Mouse (Mus musculus): ENCODE measurements around the gene Ascl3. TPM values are rescaled to one million over a fixed set of nuclear protein-coding genes. Genes with fewer than 3 reads are reported as not detected.

Gene Ascl3
- total RNA-seq (2022), result not detected

DNA sequence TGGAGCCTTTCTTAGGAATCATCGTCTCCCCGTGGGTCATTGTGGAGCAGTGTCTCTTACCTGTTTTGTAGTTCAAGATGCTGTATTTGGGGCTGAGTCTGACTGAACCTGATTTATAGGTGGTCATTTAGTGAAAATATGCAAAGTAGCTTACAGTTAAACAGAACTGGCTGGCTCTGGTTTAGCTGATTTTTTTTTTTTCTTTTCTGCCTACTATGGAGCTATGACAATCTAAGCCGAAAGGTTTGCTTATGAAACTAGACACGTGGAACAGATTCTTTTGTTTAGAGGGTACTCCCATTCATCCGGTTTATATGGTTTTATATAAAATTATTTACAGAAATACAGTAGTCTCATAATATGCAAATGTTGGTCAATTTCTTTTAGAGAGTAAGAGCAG lies at the start of gene Ascl3:
TSS of gene Ascl3 (minus strand) at position 101 of the 400 bp plus-strand sequence.
- no peak for DNase-seq (ENCODE audit: low spot score)

DNA sequence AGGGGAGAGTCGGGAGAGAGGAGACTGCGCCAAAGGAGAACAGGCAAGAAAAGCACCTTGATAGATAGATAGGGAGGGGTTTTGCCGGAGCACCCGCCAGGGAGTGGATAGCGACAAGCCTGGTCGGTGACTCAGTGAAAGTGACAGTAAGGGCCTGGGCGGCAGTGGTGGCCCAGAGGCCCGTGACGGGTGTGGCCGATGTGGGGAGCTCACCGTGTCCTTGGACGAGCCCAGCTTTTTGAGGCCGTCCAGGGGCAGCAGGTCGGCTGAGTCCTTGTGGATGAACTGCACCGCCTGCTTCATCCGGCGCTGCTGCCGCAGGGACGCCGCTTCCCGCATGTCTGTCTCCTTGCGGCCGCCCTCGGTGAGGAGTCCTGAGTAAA lies 49.6 kb upstream of the Ascl3 start:
- no peak for DNase-seq (ENCODE audit: low spot score)

DNA sequence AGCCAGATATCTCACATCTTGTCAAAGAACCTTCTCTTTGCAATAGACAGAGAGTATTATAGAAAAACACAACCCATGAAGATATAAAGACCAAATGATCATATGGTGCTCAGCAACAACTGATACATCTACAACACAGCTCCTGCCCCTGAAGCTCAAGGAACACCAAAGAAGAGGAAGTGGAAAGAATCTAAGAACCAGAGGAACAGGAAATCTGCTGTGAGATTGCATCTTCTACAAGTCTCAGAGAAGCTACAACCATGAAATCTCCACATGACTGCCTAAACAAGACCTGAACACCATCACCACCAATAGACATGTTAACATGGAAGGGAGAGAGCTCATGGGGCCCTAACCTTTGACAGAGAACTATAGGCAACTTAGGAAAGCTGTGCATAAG lies 40.7 kb upstream of the Ascl3 start:
- DNase-seq (ENCODE audit: low spot score), result no peak

DNA sequence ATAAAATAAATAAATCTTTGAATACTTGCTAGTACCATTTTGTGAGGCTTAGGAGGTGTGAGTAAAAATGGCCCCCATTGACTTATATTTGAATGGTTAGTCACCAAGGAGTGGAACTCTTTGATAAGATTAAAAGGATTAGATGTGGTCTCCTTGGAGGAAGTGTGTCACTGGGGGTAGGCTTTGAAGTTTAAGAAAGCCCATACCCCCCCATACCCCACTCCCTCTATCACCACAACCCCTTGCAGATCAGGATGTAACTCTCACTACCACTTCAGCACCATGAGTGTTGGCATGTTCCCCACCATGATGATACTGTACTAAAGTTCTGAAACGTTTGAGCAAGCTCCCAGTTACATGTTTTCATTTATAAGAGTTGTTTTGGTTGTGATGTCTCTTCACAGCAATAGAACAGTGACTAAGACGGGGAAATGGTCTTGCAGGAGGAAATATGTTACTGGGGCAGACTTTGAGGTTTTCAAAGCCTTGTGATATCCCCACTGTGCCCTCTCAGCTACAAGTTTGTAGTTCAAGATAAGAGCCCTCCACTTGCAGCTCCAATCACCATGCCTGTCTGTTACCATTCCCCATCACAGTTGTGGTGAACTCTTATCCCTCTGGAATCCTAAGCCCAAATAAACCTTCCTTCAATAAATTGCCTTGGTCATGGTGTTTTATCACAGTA lies 37.3 kb upstream of the Ascl3 start:
- no peak for DNase-seq (ENCODE audit: low spot score)

DNA sequence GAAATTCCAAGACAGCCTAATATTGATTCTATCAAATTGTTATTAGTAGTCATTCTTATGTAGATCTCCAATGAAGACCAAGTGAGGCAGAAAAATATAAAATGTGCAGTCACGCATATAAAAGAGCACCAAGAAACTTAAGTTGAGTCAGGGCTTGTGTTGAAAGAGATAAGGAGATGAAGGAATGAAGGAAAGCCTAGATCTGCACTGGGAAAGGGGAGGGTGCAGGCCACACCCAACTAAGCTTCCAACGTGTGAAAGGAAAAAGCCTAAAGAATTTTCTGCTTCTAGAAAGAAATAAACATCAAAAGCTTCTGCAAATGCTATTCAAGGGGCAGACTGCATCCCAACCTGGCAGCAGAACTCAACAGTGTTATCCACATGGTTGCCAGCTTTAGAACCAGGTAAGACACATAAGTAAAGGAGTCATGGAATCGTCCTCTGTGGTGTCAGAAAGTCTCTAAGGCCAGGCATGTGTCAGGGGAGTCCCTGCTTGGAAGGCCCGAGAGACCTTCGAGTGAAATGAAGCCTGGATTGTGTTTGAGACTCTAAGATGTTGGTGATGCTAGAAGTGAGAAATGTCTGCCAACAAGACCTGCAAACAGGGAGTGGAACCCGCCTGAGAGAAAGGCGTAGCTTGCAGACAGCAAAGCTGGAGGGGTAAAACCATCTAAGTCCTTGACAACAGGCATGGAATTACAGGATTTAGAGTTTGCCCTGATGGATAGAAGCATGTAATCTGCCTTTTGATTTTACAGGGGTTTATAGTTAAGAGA lies 36.2 kb upstream of the Ascl3 start:
- no peak for DNase-seq (ENCODE audit: low spot score)

DNA sequence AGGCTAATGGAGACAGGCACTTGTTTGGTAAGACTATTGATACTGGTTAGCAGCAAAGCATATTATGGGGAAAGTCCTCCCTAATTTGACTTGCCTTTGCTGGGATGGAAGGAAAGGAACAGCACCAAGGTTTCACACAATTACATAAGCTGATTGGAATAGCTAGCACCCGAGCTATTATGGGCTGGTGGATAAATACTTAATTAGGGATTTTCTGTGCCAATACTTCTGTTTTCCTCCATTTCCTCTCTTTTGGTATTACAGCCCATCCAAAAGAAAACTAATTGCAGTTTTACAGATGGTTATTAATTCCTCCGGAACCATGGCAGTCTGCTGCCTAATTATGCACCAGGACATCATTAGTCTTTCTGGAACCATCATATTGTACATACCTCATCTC lies 32.5 kb upstream of the Ascl3 start:
- DNase-seq (ENCODE audit: low spot score), result no peak

DNA sequence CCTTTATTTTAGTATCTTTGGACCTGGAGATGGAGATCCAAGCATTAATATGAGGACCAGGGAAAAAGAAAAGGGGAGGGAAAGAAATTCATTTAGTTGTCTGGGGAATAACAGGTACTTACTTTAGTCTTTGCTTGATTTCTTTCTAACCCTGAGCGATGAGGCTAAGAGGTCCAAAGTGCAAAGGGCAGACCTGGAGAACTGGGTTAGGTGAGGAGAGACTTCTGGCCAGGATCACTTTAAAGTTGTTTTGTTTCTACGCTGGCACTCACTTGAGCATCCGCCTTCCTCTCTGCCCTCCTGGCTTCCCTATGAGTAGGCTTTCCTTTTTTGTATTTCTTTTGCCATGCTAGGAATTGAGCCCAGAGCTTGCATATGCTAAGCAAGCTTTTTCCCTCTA lies 24.8 kb upstream of the Ascl3 start:
- no peak for DNase-seq (ENCODE audit: low spot score)

DNA sequence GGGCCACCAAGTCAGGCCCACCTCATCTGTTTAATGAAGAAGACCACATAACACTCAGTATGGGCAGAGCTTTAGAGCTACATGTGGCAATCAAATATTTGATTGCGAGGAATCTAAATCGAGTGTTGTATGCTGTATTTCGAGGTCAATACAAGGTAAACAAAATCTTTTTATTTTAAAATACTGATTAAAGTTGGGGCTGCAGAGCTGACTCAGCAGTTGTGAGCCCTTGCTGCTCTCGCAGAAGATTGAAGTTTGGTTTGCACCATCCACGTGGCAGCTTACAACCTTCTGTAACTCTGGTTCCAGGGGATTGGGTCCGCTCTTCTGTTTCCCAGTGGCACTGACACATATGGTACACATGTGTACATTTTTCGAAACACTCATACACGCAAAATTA lies 22.5 kb upstream of the Ascl3 start:
- DNase-seq (ENCODE audit: low spot score), result no peak

DNA sequence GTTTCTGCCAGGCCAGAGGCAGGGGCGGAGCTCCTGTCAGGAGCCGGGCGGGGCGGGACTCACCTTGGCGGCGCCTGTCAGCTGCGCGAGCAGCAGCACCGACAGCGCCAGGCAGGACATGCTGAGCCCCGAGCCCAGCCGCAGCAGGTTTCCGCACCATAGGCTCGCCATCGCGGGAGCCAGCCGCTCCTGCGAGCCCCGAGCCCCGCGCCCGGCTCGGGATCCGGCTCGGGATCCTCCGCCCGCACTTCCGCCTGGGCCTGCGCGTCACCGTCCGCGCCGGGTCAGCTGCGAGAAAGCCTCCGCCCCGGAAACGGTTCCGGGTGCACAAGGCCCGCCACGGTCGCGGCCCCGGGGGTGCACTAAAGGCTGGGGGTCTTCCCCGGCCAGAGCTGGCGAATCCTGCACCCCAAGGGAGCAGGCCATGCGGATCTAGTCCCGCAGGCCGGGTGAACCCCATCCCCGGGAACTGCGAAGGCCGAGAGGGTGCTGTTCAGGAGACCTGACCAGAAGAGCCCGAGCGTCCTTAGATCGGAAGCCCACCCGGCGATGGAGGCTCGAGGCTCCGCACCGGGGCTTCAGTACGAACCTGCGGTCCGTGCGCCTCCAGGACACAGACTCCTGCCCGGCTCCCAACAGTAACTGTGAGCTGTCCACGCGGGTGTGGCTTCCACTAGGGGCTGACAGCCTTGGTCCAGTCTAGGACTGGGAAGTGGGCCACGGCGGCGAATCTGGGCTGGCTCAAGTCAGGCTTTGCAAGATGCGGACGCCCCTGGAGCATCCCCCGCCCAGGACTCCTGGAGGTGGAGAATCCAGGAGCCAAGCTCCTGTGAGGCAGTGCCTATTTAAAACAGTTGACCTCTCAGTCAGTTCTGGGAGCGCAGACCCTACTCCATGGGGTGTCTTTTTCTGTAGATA lies 20.7 kb upstream of the Ascl3 start, which contains the start of gene Tmem9b:
TSS of gene Tmem9b (minus strand) at position 868 of the 918 bp plus-strand sequence.
- peak; percentile 84 for DNase-seq (ENCODE audit: low spot score)

DNA sequence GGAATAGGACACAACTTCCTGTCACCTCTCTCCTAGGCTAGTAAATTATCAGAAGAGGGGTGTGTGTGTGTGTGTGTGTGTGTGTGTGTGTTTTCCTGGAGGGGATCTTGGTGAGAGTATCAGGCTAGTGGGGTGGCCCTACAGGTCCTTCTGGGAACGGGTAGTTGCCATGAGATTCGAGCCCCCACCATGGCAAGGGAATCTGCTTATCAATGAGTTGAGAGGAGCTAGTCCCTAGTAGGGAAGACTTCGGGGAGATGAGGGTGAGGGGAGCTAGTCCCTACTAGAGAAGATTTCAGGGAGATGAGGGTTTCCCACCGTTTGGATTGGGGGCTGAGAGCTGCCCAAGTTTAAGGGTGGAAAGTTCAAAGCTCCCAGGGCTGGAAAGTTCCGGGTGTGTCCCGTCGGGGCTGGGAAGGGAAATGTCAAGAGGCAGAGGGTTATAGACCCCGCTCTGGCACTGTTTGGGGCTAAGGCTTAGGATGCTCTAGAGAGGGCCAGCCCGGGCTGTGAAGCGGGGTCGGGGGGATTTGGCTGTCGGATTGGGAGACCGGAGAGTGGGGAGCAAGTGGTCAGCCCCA lies 20.0 kb upstream of the Ascl3 start:
- peak; percentile 11 for DNase-seq (ENCODE audit: low spot score)

DNA sequence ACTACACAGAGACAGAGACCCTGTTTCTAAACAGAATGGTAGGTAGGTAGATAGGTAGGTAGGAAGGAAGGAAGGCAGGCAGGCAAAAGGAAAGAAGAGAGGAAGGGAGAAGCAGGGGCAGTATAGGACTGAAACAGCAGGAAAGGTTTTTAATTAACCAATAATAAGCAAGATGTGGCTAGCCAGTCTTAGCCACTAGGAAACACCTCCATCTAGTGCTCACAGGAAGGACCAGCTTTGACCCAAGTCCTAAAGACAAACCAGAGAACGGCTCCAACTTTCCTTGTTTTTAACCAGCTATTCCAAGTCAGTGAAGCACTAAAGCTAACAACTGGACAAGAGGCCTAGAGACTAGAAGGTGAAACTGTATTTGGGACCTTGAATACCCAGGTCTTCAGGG lies 16.2 kb upstream of the Ascl3 start:
- DNase-seq (ENCODE audit: low spot score), result no peak

DNA sequence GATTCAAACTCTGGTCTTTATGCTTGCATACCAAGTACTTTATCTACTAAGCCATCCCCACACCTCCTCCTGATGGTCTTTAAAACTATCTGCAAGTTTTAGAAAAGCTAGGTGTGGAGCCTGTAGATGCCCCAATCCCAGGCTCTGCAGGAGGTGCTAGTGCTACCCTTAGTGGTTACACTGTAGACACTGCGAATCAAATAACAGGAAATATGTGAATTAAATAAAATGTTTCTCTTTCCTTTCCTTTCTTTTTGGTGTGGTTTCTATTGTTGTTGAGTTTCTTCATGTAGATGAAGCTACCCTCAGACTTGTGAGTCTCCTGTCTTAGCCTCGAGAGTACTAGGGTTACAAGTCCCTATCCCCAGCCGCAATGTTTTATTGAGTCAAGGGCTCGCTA lies 10.2 kb upstream of the Ascl3 start:
- DNase-seq (ENCODE audit: low spot score), result no peak

DNA sequence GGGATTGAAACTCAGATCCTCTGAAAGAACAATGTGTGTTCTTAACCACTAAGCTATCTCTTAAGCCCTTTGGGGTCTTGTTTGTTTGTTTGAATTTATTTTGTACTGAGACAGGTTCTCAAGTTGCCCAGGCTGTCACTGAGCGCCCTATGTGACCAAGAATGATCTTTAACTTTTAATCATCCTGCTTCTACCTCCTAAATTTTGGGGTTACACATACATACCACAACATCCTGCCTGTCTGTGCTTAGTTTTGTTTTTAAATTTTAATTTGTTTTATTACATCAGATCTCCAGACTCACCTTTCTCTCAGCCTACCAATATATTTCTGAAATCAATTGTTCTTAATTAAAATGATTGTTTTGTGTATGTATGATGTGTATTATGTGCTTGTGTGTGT lies 9.5 kb upstream of the Ascl3 start:
- no peak for DNase-seq (ENCODE audit: low spot score)

DNA sequence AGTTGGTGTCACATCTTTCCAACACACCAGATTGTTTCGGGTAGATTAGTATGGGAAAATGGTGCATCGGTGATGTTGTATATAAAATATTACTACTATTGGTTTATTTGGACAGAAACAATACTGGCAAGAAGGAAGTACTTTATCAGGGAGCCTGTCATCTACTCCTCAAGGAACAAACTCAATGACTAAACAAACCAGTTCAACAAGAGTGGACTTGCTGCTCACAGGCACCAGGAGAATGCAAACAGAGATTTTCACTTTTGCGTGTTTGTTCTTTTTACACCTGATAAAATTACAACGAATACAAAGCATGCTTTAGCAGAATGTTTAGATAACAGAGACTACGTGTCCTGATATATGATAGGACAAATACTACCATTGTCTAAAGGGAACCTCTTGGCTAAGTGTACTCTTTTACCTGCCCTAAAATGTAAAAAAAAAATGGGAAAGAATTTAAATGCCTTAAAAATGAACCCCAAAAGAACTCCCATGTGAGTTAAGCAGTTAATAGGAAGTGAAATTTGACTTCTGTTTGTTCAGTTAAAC lies 8.4 kb upstream of the Ascl3 start:
- no peak for DNase-seq (ENCODE audit: low spot score)

DNA sequence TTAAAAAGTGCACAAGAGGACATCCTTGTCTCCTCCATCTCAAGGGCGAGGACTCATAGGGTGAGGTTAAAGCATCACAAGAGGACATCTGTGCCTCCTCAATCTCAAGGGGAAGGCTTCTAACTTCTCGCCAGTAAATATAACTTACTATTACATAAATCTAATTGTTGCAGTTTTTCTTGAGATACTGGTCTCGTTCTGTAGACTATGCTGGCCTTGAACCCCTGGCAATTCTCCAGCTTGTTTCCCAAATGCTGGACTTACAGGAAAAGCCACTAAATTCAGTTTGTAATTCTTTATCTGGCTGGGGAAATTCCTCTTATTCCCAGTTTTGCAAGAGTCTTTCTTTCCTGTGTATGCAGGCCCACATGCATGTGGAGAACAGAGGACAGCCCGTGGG lies 3.3 kb upstream of the Ascl3 start:
- no peak for DNase-seq (ENCODE audit: low spot score)

DNA sequence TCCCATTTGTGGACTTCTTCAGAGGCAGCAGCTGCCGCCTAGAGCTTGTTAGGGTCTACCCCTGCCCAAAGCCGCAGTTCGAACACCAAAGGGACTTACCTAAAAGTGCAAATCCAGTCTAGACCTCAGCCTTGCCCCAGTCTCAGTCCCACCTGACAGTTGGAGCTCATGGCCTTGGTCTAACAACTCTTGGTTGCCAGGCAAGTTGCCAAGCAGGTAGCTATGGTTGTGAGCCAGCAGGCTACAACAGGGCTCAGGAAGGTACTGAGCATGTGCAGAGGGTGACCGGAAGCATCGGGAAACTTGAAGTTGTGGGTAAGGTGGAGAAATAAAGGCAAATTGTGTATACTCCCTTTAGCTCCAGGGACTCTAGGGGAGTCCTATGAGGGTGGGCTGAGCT lies 7.8 kb downstream of the Ascl3 start, which contains the start of gene BC051019:
TSS of gene BC051019 (minus strand) at position 154 of the 400 bp plus-strand sequence.
- no peak for DNase-seq (ENCODE audit: low spot score)

DNA sequence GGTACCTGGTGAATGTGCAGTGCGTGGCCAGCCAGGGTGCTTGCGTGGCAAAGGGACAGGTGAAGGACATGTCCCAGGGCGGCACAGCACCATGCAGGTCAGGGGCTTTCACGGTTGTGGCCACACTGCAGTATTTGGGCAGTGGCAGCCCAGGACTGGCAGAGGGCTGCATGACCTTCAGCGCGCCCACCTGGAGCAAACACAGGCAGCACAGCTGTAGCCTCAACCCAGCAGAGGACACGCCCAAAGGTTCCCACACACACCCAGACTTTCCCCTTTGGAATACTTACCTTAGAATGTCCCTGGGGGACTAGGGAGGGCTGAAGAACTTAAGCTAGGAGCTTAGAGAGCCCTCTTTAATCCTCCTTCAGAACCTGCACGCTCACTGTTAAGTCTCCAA lies 8.4 kb downstream of the Ascl3 start:
- DNase-seq (ENCODE audit: low spot score), result no peak

DNA sequence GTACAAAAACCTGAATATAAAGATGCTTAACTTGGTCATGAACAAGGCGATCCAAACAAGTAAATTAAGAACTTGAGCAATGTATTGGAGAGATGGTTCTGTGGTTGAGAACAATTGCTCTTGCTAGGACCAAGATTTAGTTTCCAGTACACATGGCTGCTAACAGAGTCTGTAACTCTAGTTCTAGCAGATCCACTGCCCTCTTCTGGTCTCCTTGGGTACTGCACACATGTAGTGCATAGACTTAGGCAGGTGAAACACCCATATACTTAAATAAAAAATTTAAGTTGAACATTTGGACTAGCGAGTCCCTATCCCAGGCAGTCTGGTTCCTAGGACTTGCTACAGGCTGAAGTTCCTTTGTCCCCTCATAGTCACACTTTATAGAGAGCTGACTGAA lies 8.9 kb downstream of the Ascl3 start:
- no peak for DNase-seq (ENCODE audit: low spot score)

DNA sequence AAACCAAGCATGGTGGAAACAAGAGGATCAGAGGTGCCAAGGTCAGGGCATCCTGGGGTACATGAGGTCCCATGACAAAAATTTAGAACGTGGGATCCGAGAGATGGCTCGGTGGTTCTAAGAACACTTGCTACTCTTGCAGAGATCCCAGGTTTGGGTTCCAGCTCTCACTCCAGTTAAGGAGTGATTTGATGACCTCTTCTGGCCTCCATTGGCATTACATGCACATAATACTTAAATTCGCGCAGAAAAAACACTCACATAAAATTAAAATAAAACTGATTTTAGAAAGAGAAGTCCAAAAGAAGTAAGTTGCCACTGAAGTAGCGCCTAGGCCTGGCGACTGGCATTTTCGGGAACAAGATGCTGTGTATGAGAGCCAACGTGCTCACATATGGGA lies 12.2 kb downstream of the Ascl3 start:
- DNase-seq (ENCODE audit: low spot score), result peak; percentile 48

DNA sequence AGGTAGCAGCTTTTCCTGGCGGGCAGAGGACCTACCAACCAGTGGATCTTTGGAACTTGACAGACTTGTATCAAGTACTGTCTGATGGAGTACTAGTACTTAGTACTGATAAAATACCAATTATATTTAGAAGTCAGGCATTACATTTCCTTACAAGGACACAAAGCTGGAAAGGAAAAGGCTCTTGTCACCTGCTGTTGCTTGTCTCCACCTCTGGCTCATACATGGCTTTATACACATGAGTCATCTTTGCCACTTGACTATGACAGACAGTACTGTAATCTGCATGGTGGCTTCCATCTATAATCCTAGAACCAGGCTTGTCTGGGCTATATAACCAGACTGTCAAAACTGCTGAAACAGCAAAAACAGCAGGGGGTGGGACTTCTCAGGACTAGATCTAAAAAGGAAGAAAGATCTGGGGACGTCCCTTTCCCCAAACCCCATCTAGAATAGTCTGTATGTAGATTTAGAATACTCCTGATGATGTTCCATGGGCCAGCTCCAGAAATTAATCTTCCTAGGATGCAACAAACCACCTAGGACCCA lies 18.0 kb downstream of the Ascl3 start:
- DNase-seq (ENCODE audit: low spot score), result no peak

DNA sequence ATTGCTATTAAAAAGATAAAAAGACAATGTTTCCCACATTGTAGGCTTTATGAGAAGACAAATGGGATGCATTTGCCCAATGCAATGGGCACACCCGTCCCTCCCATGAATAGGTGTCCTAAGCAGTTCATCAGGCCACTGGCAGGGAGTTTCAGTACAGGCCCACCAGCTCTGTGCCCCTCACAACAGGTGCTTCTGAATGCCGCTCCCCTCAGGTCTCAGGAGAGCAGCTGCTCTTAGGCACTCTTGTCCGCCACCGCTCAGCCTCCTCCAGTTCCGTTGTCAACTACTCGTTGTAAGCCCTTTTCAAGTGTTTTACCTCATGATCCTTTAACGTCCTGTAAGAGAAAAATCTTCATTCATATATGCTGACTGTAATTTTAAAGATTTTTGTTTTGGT lies 19.3 kb downstream of the Ascl3 start:
- no peak for DNase-seq (ENCODE audit: low spot score)
